Mouse (Mus musculus) retina, postnatal 7 days (tissue): ENCODE results near the gene Itpkc.
A peak's percentile ranks its signal among the peaks of the same experiment; 100 is the strongest.
"Not testable (repeated sequence)": the region's sequence is repeated elsewhere in the genome, so short reads cannot be mapped to it uniquely, and the experiment has no call there.

ENCODE experiments used
- DNase-seq: peaks from one replicate; pipeline ENCODE4 v3.0.0-alpha.2; 2012; ENCODE audit warnings: low read depth, low spot score

Gene Itpkc

GRCm38 (mm10) chr7:27228281-27228821 lies at the start of gene Itpkc:
Gene Itpkc, minus strand, starts transcription at chr7:27228661.
- DNase-seq = peak; percentile 89

- no peak for DNase-seq
Measured at GRCm38 (mm10) chr7:27277191-27277590, 48.7 kb upstream of the Itpkc start.

- DNase-seq = no peak
Measured at GRCm38 (mm10) chr7:27276021-27276420, 47.6 kb upstream of the Itpkc start.

GRCm38 (mm10) chr7:27274916-27275315 lies 46.5 kb upstream of the Itpkc start:
- no peak for DNase-seq

- no peak for DNase-seq
Measured at GRCm38 (mm10) chr7:27273739-27274351, 45.4 kb upstream of the Itpkc start.

- DNase-seq = no peak
Measured at GRCm38 (mm10) chr7:27271423-27271822, 43.0 kb upstream of the Itpkc start.

GRCm38 (mm10) chr7:27266515-27267128 lies 38.2 kb upstream of the Itpkc start:
- no peak for DNase-seq

GRCm38 (mm10) chr7:27264761-27265160 lies 36.3 kb upstream of the Itpkc start:
- no peak for DNase-seq

- DNase-seq = no peak
Measured at GRCm38 (mm10) chr7:27261888-27262287, 33.4 kb upstream of the Itpkc start.

- DNase-seq = no peak
Measured at GRCm38 (mm10) chr7:27260856-27261255, 32.4 kb upstream of the Itpkc start.

GRCm38 (mm10) chr7:27259771-27260170 lies 31.3 kb upstream of the Itpkc start:
- no peak for DNase-seq

GRCm38 (mm10) chr7:27259271-27259721 lies 30.8 kb upstream of the Itpkc start:
- DNase-seq = no peak

- DNase-seq = peak; percentile 93
Measured at GRCm38 (mm10) chr7:27258205-27258899, 29.9 kb upstream of the Itpkc start, which contains the start of gene Numbl. Gene Numbl, plus strand, starts transcription at chr7:27258433.

GRCm38 (mm10) chr7:27257852-27258204 lies 29.4 kb upstream of the Itpkc start:
- DNase-seq = peak; percentile 62

- no peak for DNase-seq
Measured at GRCm38 (mm10) chr7:27257046-27257851, 28.8 kb upstream of the Itpkc start.

- no peak for DNase-seq
Measured at GRCm38 (mm10) chr7:27255721-27256120, 27.3 kb upstream of the Itpkc start.

- DNase-seq = no peak
Measured at GRCm38 (mm10) chr7:27251946-27252345, 23.5 kb upstream of the Itpkc start.

GRCm38 (mm10) chr7:27249928-27250327 lies 21.5 kb upstream of the Itpkc start:
- DNase-seq = no peak

GRCm38 (mm10) chr7:27249146-27249545 lies 20.7 kb upstream of the Itpkc start:
- DNase-seq = no peak

- DNase-seq = not testable (repeated sequence)
Measured at GRCm38 (mm10) chr7:27244088-27244487, 15.6 kb upstream of the Itpkc start.

GRCm38 (mm10) chr7:27243211-27243610 lies 14.8 kb upstream of the Itpkc start:
- no peak for DNase-seq

- no peak for DNase-seq
Measured at GRCm38 (mm10) chr7:27238568-27238967, 10.1 kb upstream of the Itpkc start.
